Mouse (Mus musculus) embryonic fibroblast, embryonic 13.5 days (primary cell): ENCODE results near the gene E2f2.

Source experiments
- CTCF ChIP-seq: IDR thresholded peaks from 2 replicates; pipeline ENCODE4 v1.5.1; 2011; ENCODE audit warnings: mild to moderate bottlenecking, control low read depth, low read length, moderate library complexity, borderline replicate concordance; ENCODE audit not compliant: insufficient read depth
- POLR2A ChIP-seq: IDR thresholded peaks from 2 replicates; pipeline ENCODE4 v1.6.1; 2011; ENCODE audit warnings: low read depth, mild to moderate bottlenecking, control low read depth, low read length, moderate library complexity

DNA sequence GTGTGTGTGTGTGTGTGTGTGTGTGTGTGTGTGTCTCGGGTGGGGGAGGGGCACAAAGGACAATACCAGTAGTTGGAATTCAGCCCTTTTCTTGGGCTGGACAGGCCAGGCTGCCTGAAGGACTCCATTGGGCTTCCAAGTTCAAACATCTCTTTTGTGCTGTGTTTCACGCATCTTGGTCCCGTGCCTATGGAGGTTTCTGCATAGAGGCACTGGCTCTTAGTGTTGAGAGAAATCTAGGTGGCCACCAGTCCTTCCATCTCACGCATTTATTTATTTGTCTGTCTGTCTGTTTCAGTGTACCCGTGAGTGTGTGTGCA lies 52.0 kb downstream of the E2f2 start:
- TF ChIP-seq CTCF (no peak), POLR2A (no peak)
